Mouse (Mus musculus): ENCODE data around the gene P2ry1. TPM values are rescaled to one million over a fixed set of nuclear protein-coding genes. Genes with fewer than 3 reads are reported as not detected.

P2ry1 gene
- polyA plus RNA-seq, 1 experiment from 2014 or later, result 13.0 TPM

GRCm38 (mm10) chr3:61035633-61036032 lies 33.0 kb downstream of the P2ry1 start:
- H3K4me3 ChIP-seq (ENCODE audit: low read depth, low read length), result no peak overlapping the region
- no peaks in the 10 kb centered on the region for H3K27me3 ChIP-seq (replicated peaks; ENCODE audit: control insufficient read depth, insufficient read depth, low read length)
- no peak overlapping the region for H3K9ac ChIP-seq (ENCODE audit: low read length)
- 0 out of 2 replicates have a peak, but pooled peaks cover 3% of the 10 kb centered on the region for H3K4me1 ChIP-seq (replicated peaks; ENCODE audit: control insufficient read depth, insufficient read depth, low read length)
- H3K27ac ChIP-seq (ENCODE audit: low read depth), result no peak overlapping the region
- no peak for ATAC-seq (replicated peaks; ENCODE audit: low FRiP score, low TSS enrichment, low read depth)
- no peak overlapping the region for H3K4me2 ChIP-seq (ENCODE audit: low read length)
- 85% methylated on average over 5 of the region's 5 CpGs for WGBS
- no peak for DNase-seq (ENCODE audit: low spot score)
- H3K36me3 ChIP-seq (ENCODE audit: control insufficient read depth, insufficient read depth, low read length), result no peaks in the 10 kb centered on the region
- H3K9me3 ChIP-seq (ENCODE audit: control insufficient read depth, low read length), result no peaks in the 10 kb centered on the region

- 58% methylated on average over 5 of the region's 5 CpGs for WGBS
- no peaks in the 10 kb centered on the region for H3K9me3 ChIP-seq (ENCODE audit: control insufficient read depth, low read length)
- H3K9ac ChIP-seq (ENCODE audit: low read length), result no peak overlapping the region
- DNase-seq (ENCODE audit: low spot score), result no peak
- no peak overlapping the region for H3K4me2 ChIP-seq (ENCODE audit: low read length)
- H3K4me3 ChIP-seq (ENCODE audit: low read depth, low read length), result no peak overlapping the region
- no peaks in the 10 kb centered on the region for H3K36me3 ChIP-seq (ENCODE audit: control insufficient read depth, insufficient read depth, low read length)
- no peak for ATAC-seq (replicated peaks; ENCODE audit: low FRiP score, low TSS enrichment, low read depth)
- H3K27me3 ChIP-seq (replicated peaks; ENCODE audit: control insufficient read depth, insufficient read depth, low read length), result no peaks in the 10 kb centered on the region
- H3K27ac ChIP-seq (ENCODE audit: low read depth), result no peak overlapping the region
- H3K4me1 ChIP-seq (replicated peaks; ENCODE audit: control insufficient read depth, insufficient read depth, low read length), result 0 out of 2 replicates have a peak, but pooled peaks cover 3% of the 10 kb centered on the region
Observed at GRCm38 (mm10) chr3:61039916-61040315, 37.3 kb downstream of the P2ry1 start.

- Histone ChIP-seq H3K4me2 (ENCODE audit: low read length) (no peak overlapping the region), H3K4me1 (replicated peaks; ENCODE audit: control insufficient read depth, insufficient read depth, low read length) (no peaks in the 10 kb centered on the region), H3K27ac (ENCODE audit: low read depth) (no peak overlapping the region), H3K4me3 (ENCODE audit: low read depth, low read length) (no peak overlapping the region), H3K9me3 (ENCODE audit: control insufficient read depth, low read length) (no peaks in the 10 kb centered on the region), H3K36me3 (ENCODE audit: control insufficient read depth, insufficient read depth, low read length) (no peaks in the 10 kb centered on the region), H3K9ac (ENCODE audit: low read length) (no peak overlapping the region), H3K27me3 (replicated peaks; ENCODE audit: control insufficient read depth, insufficient read depth, low read length) (no peaks in the 10 kb centered on the region)
- ATAC-seq (replicated peaks; ENCODE audit: low FRiP score, low TSS enrichment, low read depth) (no peak), DNase-seq (ENCODE audit: low spot score) (no peak)
- 83% methylated on average over 3 of the region's 3 CpGs for WGBS
Observed at GRCm38 (mm10) chr3:61049976-61050672, 47.5 kb downstream of the P2ry1 start.
